Mouse (Mus musculus) left cerebral cortex, postnatal 14 days (tissue): ENCODE data around the gene Tagln2. TPM values are rescaled to one million over a fixed set of nuclear protein-coding genes. Genes with fewer than 3 reads are reported as not detected.

Source experiments
- DNase-seq, 2 experiments: peaks; one replicate each; pipeline ENCODE4 v3.0.0; 2021 to 2022; ENCODE audit warnings: low spot score in 2 of 2, mixed read lengths in 1 of 2
- intact Hi-C: fragments of 180-260 bp; cut with DNase I; formaldehyde crosslinking; loops from one replicate; pipeline ENCODE4 v1.15.1; 2025
- total RNA-seq, 2 experiments: library from RNA; stranded (reverse); gene quantifications; 2 replicates each; pipeline ENCODE4 v1.2.3; 2021

Tagln2 gene
- total RNA-seq, 2 experiments from 2014 or later: 12.3 to 15.1 TPM

DNA sequence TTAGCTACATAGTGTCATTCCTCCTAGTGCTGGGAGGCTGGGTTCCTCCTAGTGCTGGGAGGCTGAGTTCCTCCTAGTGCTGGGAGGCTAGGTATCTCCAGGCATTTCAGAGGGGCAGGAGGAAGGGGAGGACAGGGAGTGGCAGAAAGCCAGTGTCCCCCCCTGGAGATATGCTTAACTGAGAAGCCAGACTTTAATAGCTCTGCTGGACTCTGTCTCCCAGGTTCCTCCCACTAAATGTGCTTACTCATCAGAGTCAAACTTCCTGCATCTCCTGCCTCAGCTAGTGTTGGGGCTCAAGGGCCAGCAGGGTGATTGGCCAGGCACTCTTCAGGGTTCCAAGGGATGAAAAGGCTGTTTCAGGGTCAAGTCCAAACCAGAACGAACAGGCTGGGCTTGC lies 15.5 kb downstream of the Tagln2 start:
- intact Hi-C loops: no loop called here
- no peak for DNase-seq

DNA sequence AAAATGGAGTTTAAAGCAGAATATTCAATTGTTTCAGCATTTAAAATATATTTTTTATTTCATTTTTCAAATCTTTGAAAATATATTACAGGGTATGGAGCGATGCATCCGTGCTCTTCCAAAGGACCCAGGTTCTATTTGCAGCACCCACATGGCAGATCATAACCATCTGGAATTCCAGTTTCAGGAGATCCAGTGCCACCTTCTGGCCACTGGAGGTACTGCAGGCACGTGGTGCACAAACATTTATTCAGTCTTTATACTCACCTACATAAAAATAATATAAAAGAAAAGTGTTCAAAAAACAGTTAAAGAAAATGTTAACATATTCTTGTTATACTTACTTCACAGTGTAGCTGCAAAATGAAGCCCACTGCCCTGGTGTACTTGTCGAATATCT lies 18.2 kb downstream of the Tagln2 start:
- intact Hi-C loops: no loop called here

DNA sequence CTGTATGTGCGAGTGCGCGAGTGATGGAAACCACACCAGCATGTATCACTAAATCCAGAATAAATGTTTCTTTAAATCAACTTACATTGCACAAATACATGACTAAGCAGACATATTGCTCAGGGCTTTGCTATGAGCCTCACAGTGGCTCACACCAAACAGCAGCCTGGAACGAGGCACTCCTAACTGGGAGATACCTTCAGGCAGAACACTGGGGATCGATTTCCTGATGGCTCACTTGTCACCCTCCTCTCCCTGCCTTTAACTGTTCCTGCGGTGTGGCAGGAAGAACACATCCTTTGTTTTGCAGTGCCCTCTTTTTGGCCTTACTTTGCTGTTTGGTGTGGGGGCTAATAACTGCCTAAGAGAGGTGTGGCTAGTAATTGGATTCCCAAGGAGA lies 19.8 kb downstream of the Tagln2 start:
- no peak for DNase-seq
- intact Hi-C loops: loop anchor here (10.0 kb wide), 1 partner anchor 875 kb away; no protein-coding TSS in a partner anchor

More for the DNA sequence above, 18.2 kb downstream of the Tagln2 start:
- DNase-seq: no peak

DNA sequence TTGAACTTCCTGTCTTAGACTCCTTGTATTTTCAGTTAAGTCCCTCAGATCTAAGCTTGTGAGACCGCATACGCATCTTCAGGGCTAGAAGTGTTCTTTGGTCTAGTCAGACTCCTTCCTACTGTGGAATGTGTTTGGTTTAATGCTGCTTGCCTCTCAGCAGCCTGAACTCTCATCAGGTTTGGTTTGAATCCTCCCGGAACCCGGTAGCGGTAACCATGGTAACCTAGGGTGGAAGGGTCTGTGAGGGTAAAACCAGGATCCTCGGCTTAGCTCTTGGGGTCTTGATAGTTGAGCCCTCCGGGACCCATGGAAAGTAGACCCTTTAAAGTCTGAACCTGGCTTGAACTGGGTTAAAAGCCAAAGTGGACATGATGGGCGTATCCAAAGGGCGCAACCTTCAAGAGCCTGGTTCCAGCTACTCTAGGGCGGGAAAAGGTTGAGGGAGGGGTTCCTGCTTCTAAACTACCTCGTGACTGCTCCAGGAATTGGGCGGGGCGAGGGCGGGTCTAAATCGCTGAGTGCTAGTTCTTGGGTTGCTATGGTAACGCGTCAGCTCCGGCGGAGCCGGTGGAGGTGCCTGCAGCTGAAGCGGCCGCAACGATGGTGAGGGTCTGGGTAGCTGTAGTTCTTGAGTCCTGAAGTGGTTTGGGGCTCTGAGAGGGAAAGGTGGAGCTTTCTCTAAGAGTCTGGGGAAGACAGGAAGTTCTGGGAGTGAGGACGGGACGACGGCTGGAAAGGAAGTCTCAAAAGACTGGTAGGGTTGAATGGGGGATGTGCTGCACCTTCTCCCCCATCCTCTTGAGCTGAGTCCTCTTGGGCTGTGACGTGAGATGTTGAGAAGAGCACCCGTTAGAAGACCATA lies 21.0 kb downstream of the Tagln2 start, which contains the start of gene Cfap45:
Gene Cfap45 (plus strand): TSS at position 226 of the 865 bp plus-strand sequence.
- DNase-seq: peak; percentile 81 to 88
- intact Hi-C loops: loop anchor here (10.0 kb wide), 1 partner anchor 874 kb away; no protein-coding TSS in a partner anchor

DNA sequence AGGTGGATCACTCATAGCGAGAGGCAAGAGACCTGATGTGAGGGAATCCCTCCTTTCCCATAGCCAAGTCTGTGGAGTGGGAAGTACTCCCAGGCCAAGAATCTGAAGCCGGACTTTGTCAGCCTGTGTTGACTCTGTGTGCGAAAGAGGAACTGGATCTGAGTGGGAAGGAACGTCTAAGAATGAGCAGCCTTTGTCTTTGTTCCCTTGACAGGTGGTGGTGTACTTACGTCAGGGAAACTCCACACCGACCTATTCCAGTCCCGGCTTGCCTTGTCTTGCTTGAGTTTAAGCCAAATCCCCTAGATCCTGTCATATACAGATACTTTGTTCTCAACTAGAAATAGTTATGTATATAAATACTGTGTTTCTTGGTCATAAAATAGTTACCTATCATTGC lies 22.7 kb downstream of the Tagln2 start:
- no peak for DNase-seq
- intact Hi-C loops: loop anchor here (10.0 kb wide), 1 partner anchor 872 kb away; no protein-coding TSS in a partner anchor

DNA sequence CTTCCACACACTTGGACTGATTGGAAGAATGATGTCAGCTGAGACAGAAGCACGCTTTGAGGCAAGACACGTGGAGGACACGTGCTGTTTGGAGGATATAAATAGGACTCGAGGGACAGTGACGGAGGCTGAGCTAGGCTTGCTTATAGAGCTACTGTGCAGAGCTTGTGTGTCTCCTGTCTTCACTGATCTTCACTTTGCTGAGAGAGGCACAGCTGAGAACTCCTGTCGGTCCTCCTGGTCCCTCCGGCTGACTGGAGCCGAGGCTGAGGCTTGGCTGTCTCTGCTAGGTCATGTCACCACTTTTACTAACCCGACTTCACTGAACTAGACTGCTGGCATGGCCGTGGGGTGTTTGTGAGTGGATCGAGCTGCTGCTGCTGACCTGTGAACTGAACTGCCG lies 23.9 kb downstream of the Tagln2 start:
- DNase-seq: peak in 1 of 2 experiments; percentile 70
- intact Hi-C loops: loop anchor here (10.0 kb wide), 1 partner anchor 871 kb away; no protein-coding TSS in a partner anchor

DNA sequence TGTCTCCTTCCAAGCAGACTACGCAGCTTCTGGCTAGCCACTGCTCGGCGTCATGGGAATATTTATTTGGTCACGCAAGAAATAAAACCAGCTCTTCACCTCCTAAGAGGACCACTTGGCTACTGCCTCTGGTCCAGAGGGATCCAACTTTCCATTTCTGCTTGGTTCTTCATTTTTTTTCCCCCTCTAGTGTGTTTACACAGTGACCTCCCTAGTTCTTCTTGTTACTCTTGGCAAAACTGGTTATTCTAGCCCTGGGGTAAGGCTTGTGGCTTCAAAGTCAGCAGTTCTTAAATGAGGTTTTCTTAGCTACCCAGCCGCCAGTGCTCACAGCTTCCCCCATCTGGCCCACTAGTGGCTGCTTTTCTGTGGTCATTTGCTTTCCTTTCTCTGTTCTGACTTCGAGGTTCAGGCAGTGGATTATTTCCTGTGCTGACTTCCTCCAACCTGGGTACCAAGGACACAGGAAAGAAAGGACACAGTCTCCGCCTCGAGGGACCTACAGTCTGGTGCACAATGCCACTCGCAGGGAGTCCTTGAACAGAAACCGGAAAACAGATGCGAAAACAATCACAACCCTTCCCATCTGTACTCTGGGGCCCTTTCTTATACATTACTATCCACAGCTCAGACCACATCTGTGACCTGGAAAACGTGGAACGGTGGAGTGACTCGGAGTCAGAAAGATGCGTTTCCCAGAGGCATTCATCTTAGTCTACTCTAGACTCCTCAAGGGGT lies 25.3 kb downstream of the Tagln2 start:
- peak; percentile 19 to 33 for DNase-seq
- intact Hi-C loops: loop anchor here (5.0 to 10.0 kb wide), 2 partner anchors 87 to 870 kb away; no protein-coding TSS in a partner anchor

DNA sequence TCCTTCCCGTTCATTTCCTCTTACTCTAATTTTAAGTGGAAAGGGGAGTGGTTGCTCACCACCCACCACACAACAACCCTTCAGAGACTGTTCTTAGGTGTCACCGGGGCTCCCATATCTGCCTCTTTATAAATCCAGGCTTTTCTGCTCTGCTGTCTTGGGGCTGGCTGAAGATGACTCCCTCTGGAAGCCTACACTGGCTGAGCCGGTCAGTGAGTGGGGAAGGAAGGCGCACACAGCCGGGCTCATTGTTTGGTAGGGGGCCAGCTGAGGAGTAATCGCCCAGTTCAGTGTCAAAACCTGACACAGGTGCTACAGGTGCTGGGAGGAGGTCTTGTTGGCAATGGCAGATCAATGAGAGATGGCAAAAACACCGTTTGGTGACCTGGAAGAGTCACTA lies 26.1 kb downstream of the Tagln2 start:
- intact Hi-C loops: loop anchor here (5.0 to 10.0 kb wide), 2 partner anchors 86 to 869 kb away; no protein-coding TSS in a partner anchor
- DNase-seq: no peak

DNA sequence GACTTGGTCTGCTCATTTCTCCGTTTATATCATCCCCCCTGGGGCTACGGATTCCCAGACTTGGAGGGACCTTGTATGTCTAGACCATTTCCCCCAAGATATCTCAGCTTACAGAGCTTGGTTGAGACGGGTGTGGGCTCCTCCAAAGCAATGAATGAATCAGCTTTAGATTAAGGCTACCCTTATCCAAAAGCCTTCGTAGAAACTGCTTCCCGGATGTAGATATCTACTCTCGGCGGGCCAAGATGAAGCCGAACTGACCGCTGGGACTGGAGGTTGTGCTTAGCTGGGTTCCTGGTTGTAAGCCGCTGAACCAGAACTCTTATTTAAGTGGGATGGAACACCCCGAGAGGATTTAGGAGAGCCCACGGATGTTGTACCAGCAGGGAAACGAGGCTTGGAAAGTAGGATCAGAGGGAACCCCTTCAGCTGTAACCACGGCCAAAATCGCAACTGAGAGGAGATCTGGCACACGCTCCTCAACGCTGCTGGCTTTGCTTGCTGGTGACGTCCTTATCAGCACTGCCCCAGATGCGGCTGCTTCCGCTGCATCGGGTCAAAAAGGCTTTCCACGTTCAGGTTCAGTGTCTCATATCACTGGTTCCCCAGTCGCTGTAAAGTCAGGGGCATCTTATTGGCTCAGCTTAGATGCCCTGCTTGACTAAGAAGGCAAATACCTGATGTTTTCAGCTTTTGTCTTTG lies 26.7 kb downstream of the Tagln2 start:
- no peak for DNase-seq
- intact Hi-C loops: loop anchor here (5.0 to 10.0 kb wide), 2 partner anchors 86 to 868 kb away; no protein-coding TSS in a partner anchor

DNA sequence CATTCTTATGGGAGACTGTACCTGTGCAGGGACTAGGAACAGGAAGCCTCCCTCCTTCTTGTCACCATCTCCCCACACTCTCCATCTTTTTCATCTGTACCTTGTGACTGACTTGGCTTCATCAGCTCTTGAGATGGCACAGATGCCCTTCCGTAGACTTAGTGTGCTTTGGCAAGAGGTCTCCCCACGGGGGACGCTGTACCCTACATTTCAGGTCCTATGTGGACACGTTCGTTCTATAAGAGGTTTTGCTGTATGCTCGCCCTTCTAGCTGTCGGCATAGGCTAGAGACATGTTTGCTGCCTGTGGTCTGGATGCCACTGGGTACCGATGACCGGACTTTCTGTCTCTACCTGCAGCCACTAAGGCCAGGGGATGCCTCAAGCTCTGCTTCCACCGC lies 27.6 kb downstream of the Tagln2 start:
- intact Hi-C loops: loop anchor here (5.0 to 10.0 kb wide), 2 partner anchors 85 to 867 kb away; no protein-coding TSS in a partner anchor

DNA sequence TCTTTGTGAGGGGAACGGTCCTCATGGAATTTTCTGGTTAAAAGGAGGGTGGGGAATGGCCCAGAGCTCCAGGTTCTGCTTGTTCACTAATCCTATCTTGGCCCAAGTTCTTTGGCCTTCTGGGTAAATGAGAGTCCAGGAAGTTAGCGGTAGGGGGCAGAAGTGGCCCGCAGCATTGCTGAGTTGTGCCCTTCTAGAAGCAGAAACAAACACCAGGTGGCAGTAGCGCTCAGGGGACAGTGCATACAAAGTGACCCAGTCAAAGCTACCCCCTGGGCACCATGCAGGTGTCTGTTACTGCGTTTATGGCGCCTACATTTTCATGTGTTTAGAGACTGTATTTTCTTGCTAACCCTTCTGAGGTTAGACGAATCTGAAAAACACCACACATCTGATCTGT lies 28.9 kb downstream of the Tagln2 start:
- intact Hi-C loops: loop anchor here (1.0 to 10.0 kb wide), 4 partner anchors 34 to 866 kb away; no protein-coding TSS in a partner anchor
- DNase-seq: peak; percentile 83 to 89

More for the DNA sequence above, 27.6 kb downstream of the Tagln2 start:
- no peak for DNase-seq

DNA sequence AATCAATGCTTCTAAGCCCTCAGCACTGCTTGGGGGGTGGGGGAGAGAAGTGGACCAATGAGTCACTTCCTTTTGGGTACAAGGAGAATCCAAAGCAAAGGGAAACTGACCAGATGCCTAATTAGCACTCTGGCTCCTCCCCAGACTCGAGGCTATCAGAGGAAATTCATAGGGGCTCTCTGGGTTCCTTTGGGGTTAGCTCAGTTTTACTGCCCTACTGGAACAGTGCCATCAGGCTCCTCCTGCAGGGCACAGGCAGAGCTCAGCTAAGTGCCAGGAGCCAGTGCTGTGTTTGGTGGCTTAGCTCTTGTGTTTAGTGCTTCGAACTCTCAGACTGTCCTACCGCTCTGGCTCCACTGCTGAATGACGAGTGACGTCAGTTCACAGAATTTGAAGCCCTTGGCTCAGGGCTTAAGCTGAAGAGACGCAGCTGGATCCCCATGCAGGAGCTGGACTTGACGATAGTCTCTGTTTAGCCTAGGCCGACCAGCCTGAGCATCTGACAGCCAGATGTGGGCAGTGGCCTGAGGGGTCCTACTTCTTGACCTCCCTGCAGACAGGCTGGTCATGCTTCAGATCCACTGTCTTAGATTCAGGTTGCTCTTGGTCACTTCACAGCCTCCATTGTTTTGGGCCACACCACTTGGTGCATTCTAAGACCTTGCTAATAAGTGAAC lies 30.8 kb downstream of the Tagln2 start:
- no peak for DNase-seq
- intact Hi-C loops: no loop called here

DNA sequence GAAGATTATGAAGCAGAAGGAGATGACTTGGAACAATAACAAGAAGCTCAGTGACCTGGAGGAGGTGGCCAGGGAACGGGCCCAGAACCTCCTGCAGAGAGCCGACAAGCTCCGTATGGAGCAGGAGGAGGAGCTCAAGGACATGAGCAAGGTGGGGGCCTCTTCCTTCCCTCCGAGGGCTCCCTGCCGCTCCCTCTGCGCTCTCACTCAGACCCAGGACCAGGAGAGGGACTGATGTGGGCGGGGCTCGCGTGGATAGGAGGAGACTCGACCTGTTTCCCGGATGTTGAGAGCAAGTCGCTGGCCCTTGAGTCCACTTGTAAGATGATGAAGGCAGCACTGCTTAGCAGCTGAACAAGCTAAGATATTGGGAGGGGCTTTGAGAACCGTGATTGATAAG lies 32.7 kb downstream of the Tagln2 start:
- no peak for DNase-seq

DNA sequence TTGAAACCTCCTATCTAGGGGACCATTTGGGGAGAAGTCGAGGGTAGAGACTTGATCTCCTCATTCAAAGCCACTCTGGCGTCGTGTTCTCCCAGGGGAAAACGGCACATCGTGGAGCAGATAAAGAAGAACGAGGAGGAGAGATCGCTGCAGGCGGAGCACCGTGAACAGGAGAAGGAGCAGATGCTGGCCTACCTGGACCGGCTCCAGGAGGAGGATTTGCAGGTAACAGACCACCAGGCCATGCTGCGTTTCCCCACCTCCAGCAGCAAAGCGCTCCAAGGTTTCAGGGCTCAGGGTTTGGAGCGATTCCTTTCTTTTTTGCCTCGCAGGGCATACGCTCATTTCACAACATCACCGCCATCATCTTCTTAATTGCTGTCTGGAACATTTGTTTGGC lies 35.3 kb downstream of the Tagln2 start:
- no peak for DNase-seq

More for the DNA sequence above, 32.7 kb downstream of the Tagln2 start:
- intact Hi-C loops: no loop called here

DNA sequence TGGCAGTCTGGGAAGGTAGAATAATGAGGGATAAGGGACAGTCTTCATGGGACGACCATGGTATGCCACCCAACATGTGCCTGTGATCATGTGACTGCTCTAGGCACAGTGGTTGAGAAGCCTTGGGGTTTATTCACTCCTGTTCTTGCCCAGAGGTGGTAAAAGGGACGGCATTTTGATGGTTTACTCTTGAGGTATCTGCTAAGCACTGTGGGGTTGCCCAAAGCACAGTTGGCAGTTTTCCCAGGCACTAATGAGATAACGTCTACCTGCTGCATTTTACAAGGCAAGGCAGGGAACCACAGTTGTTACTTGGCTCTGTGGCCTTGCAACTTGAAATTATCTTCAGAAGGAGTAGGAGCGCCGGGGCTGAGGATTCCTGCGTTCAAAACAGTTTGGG lies 40.0 kb downstream of the Tagln2 start:
- intact Hi-C loops: no loop called here
- DNase-seq: no peak

More for the DNA sequence above, 35.3 kb downstream of the Tagln2 start:
- intact Hi-C loops: no loop called here

DNA sequence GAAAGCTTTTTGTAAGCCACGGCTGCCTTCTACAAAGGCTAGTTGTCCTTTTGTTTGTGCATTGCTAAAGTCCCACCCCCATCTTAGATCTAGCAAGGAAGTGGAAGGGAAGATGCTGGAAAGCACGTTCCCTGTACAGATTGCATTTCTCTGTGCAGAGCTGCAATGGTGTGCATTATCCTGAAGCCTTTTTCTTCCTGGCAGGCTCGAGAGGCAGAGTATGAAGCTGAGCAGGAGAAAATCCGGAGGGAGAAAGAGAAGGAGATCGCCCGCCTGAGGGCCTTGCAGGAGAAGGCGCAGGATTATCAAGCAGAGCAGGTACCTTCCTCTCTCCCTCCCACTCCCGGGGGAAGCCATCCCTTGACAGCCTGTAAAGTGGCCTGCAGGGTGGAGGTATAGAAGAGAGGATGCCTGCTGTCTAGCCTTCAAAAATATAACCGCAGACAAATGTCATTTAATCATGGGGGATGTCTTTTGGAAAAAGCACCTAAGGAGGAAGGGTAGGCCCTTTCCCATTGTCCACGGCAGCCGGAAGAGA lies 40.5 kb downstream of the Tagln2 start:
- no peak for DNase-seq
- intact Hi-C loops: no loop called here

DNA sequence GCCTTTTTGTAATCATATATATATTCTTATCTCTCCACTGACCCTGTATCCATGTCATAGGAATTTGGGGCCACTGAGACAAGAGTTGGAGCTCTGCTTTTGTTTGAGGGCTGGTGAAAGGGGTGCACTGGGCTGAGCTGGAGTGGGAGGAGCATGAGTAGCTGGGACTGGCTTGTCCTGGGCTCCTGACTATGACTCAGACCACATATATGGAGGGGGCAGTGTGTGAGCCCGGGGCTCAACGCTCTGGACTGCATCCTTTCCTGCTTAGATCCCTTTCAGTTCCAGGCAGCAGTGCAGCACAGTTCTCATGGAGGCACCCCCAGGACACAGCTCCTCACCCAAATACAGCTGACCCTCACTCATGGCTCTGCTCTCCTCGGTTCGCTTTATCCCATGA lies 46.2 kb downstream of the Tagln2 start:
- intact Hi-C loops: no loop called here

DNA sequence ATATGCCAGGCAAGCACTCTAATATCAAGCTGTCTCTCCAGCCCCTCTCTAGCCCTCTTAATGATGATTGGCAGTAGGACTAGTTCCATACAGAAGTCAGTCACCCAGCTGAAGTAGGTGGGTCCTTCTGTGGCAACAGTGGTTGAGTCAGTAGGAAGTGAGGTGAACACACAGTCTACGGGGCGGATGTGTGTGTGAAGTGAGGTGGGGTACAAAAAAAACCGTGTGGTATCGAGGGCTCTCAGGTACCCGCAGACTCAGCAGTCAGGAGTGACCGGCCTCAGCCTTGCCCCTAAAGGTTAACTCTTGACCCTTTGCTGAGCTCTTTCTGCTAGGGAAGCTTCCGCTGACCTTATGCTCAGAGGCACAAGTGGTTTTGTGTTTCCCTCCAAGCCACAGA lies 48.7 kb downstream of the Tagln2 start:
- DNase-seq: no peak
- intact Hi-C loops: no loop called here

More for the DNA sequence above, 46.2 kb downstream of the Tagln2 start:
- DNase-seq: no peak
